Mouse (Mus musculus) lung, embryonic 15.5 days (tissue): Measurements from ENCODE around the gene Ank. TPM values are rescaled to one million over a fixed set of nuclear protein-coding genes. Genes with fewer than 3 reads are reported as not detected.

Experiments used
- ATAC-seq: fragments of 200-750 bp; cut with Nextera tagmentation; 2 replicates; pipeline ENCODE4 v1.8.0; 2017; ENCODE audit warnings: moderate number of reproducible peaks, borderline replicate concordance; ENCODE audit not compliant: low FRiP score, low TSS enrichment; ENCODE audit errors: extremely low read depth
- H3K27ac ChIP-seq: fragments of 300-500 bp; sonication (generic); 2 replicates; pipeline ENCODE4 v1.5.1; 2015; ENCODE audit warnings: moderate library complexity, mild to moderate bottlenecking, inconsistent platforms
- H3K27me3 ChIP-seq: fragments of 300-500 bp; sonication (generic); 2 replicates; pipeline ENCODE4 v1.6.1; 2015; ENCODE audit warnings: inconsistent platforms
- H3K36me3 ChIP-seq: fragments of 300-500 bp; sonication (generic); 2 replicates; pipeline ENCODE4 v1.6.1; 2015; ENCODE audit warnings: inconsistent platforms
- H3K4me1 ChIP-seq: fragments of 300-500 bp; sonication (generic); 2 replicates; pipeline ENCODE4 v1.6.1; 2015; ENCODE audit warnings: inconsistent platforms
- H3K4me2 ChIP-seq: fragments of 300-500 bp; sonication (generic); 2 replicates; pipeline ENCODE4 v1.6.1; 2015; ENCODE audit warnings: inconsistent platforms, mild to moderate bottlenecking, moderate library complexity
- H3K4me3 ChIP-seq: fragments of 300-500 bp; sonication (generic); 2 replicates; pipeline ENCODE4 v1.5.1; 2015; ENCODE audit warnings: mild to moderate bottlenecking, inconsistent platforms
- H3K9ac ChIP-seq: fragments of 300-500 bp; sonication (generic); 2 replicates; pipeline ENCODE4 v1.6.1; 2015; ENCODE audit warnings: inconsistent platforms
- H3K9me3 ChIP-seq: fragments of 300-500 bp; sonication (generic); 2 replicates; pipeline ENCODE4 v1.6.1; 2016; ENCODE audit warnings: inconsistent platforms
- WGBS: fragments of 180-500 bp; shearing (Covaris S2); methylation state at CpG from one replicate; pipeline ENCODE4 v1.1.7; 2015; 5-methylcytosine and 5-hydroxymethylcytosine counted together
- polyA plus RNA-seq: library from polyadenylated mRNA; unstranded; fragments of >200 nt; fragmentation: Nextera tagmentation; extraction: Ambion mirVana; gene quantifications from 2 replicates; pipeline ENCODE4 v1.2.1, GENCODE M21; 2015

Gene Ank
- polyA plus RNA-seq, 1 experiment from 2014 or later: 8.0 TPM

GRCm38 (mm10) chr15:27502338-27502737 lies 35.9 kb downstream of the Ank start:
- H3K9ac ChIP-seq: no peak overlapping the region
- peaks cover 25% of the 10 kb centered on the region for H3K4me1 ChIP-seq
- 71% methylated on average over 13 of the region's 13 CpGs for WGBS
- H3K27ac ChIP-seq: no peak overlapping the region
- no peaks in the 10 kb centered on the region for H3K27me3 ChIP-seq
- no peak for ATAC-seq
- no peak overlapping the region for H3K4me2 ChIP-seq
- H3K36me3 ChIP-seq: no peaks in the 10 kb centered on the region
- no peaks in the 10 kb centered on the region for H3K9me3 ChIP-seq
- no peak overlapping the region for H3K4me3 ChIP-seq

- ATAC-seq: no peak
- Histone ChIP-seq H3K9me3 (no peaks in the 10 kb centered on the region), H3K4me2 (no peak overlapping the region), H3K4me3 (no peak overlapping the region), H3K27ac (no peak overlapping the region), H3K36me3 (no peaks in the 10 kb centered on the region), H3K9ac (no peak overlapping the region), H3K27me3 (no peaks in the 10 kb centered on the region), H3K4me1 (peaks cover 25% of the 10 kb centered on the region)
- 27% methylated on average over 9 of the region's 9 CpGs for WGBS
Observed at GRCm38 (mm10) chr15:27503221-27503620, 36.7 kb downstream of the Ank start.

- Histone ChIP-seq H3K4me2 (0 out of 2 replicates have a peak overlapping the region, but pooled peaks have one; percentile 4), H3K27ac (no peak overlapping the region), H3K9ac (no peak overlapping the region), H3K4me1 (peaks cover 25% of the 10 kb centered on the region), H3K9me3 (no peaks in the 10 kb centered on the region), H3K27me3 (no peaks in the 10 kb centered on the region), H3K4me3 (no peak overlapping the region), H3K36me3 (no peaks in the 10 kb centered on the region)
- peak; percentile 58; the same call in 1 of the 2 replicates for ATAC-seq
- 28% methylated on average over 20 of the region's 20 CpGs for WGBS
Observed at GRCm38 (mm10) chr15:27503801-27504730, 37.6 kb downstream of the Ank start.

- Histone ChIP-seq H3K9ac (no peak overlapping the region), H3K4me2 (no peak overlapping the region), H3K9me3 (no peaks in the 10 kb centered on the region), H3K4me1 (peaks cover 25% of the 10 kb centered on the region), H3K27me3 (no peaks in the 10 kb centered on the region), H3K27ac (no peak overlapping the region), H3K4me3 (no peak overlapping the region), H3K36me3 (no peaks in the 10 kb centered on the region)
- ATAC-seq: no peak
- 41% methylated on average over 5 of the region's 5 CpGs for WGBS
Observed at GRCm38 (mm10) chr15:27506127-27506886, 39.8 kb downstream of the Ank start.

GRCm38 (mm10) chr15:27506893-27507596 lies 40.6 kb downstream of the Ank start:
- peaks cover 25% of the 10 kb centered on the region for H3K4me1 ChIP-seq

GRCm38 (mm10) chr15:27508169-27508568 lies 41.7 kb downstream of the Ank start:
- no peak overlapping the region for H3K9ac ChIP-seq
- ATAC-seq: no peak
- no peaks in the 10 kb centered on the region for H3K27me3 ChIP-seq
- peaks cover 23% of the 10 kb centered on the region for H3K4me1 ChIP-seq
- no peak overlapping the region for H3K27ac ChIP-seq
- 81% methylated on average over 7 of the region's 7 CpGs for WGBS
- H3K36me3 ChIP-seq: no peaks in the 10 kb centered on the region
- H3K4me3 ChIP-seq: no peak overlapping the region
- no peaks in the 10 kb centered on the region for H3K9me3 ChIP-seq
- H3K4me2 ChIP-seq: no peak overlapping the region

More at GRCm38 (mm10) chr15:27506893-27507596, 40.6 kb downstream of the Ank start:
- ATAC-seq: no peak
- H3K4me3 ChIP-seq: no peak overlapping the region
- no peak overlapping the region for H3K9ac ChIP-seq
- H3K27ac ChIP-seq: no peak overlapping the region
- no peaks in the 10 kb centered on the region for H3K27me3 ChIP-seq
- no peak overlapping the region for H3K4me2 ChIP-seq
- WGBS: 84% methylated on average over 15 of the region's 15 CpGs
- no peaks in the 10 kb centered on the region for H3K36me3 ChIP-seq
- H3K9me3 ChIP-seq: no peaks in the 10 kb centered on the region

GRCm38 (mm10) chr15:27508982-27509381 lies 42.5 kb downstream of the Ank start:
- Histone ChIP-seq H3K9ac (no peak overlapping the region), H3K27me3 (no peaks in the 10 kb centered on the region), H3K9me3 (no peaks in the 10 kb centered on the region), H3K4me1 (peaks cover 15% of the 10 kb centered on the region), H3K27ac (no peak overlapping the region), H3K4me2 (no peak overlapping the region), H3K4me3 (no peak overlapping the region), H3K36me3 (no peaks in the 10 kb centered on the region)
- WGBS: 93% methylated on average over 17 of the region's 17 CpGs
- ATAC-seq: no peak

- Histone ChIP-seq H3K9me3 (no peaks in the 10 kb centered on the region), H3K4me2 (no peak overlapping the region), H3K27me3 (no peaks in the 10 kb centered on the region), H3K9ac (no peak overlapping the region), H3K4me1 (no peaks in the 10 kb centered on the region), H3K4me3 (no peak overlapping the region), H3K36me3 (no peaks in the 10 kb centered on the region), H3K27ac (no peak overlapping the region)
- ATAC-seq: no peak
- 72% methylated on average over 1 of the region's 1 CpGs for WGBS
Observed at GRCm38 (mm10) chr15:27516927-27517326, 50.5 kb downstream of the Ank start.

GRCm38 (mm10) chr15:27518026-27518425 lies 51.5 kb downstream of the Ank start:
- Histone ChIP-seq H3K36me3 (no peaks in the 10 kb centered on the region), H3K27ac (no peak overlapping the region), H3K4me2 (no peak overlapping the region), H3K4me1 (no peaks in the 10 kb centered on the region), H3K4me3 (no peak overlapping the region), H3K9me3 (no peaks in the 10 kb centered on the region), H3K27me3 (no peaks in the 10 kb centered on the region), H3K9ac (no peak overlapping the region)
- 71% methylated on average over 8 of the region's 8 CpGs for WGBS
- ATAC-seq: no peak

GRCm38 (mm10) chr15:27519857-27520256 lies 53.4 kb downstream of the Ank start:
- no peak overlapping the region for H3K4me3 ChIP-seq
- WGBS: 89% methylated on average over 7 of the region's 7 CpGs
- H3K27me3 ChIP-seq: no peaks in the 10 kb centered on the region
- no peak overlapping the region for H3K4me2 ChIP-seq
- no peak overlapping the region for H3K27ac ChIP-seq
- no peak overlapping the region for H3K9ac ChIP-seq
- H3K4me1 ChIP-seq: peaks cover 2% of the 10 kb centered on the region
- ATAC-seq: no peak
- no peaks in the 10 kb centered on the region for H3K9me3 ChIP-seq
- no peaks in the 10 kb centered on the region for H3K36me3 ChIP-seq

GRCm38 (mm10) chr15:27525233-27526005 lies 58.9 kb downstream of the Ank start:
- 29% methylated on average over 12 of the region's 12 CpGs for WGBS
- no peaks in the 10 kb centered on the region for H3K27me3 ChIP-seq
- no peak overlapping the region for H3K9ac ChIP-seq
- no peak overlapping the region for H3K4me3 ChIP-seq
- H3K4me1 ChIP-seq: peaks cover 12% of the 10 kb centered on the region
- no peak overlapping the region for H3K27ac ChIP-seq
- no peak overlapping the region for H3K4me2 ChIP-seq
- ATAC-seq: peak; percentile 43; the same call in 1 of the 2 replicates
- H3K36me3 ChIP-seq: no peaks in the 10 kb centered on the region
- no peaks in the 10 kb centered on the region for H3K9me3 ChIP-seq
